Mouse (Mus musculus) MEL (cell line): Measurements from ENCODE around the gene Whamm.
A peak's percentile ranks its signal among the peaks of the same experiment; 100 is the strongest.

Experiments
- CTCF ChIP-seq, 3 experiments: IDR thresholded peaks in 2 of 3; conservative IDR thresholded peaks in 1 of 3; 2 replicates each; pipeline ENCODE4 v1.5.1; 2011 to 2012; ENCODE audit warnings: low read length in 3 of 3, low read depth in 2 of 3, mild to moderate bottlenecking in 2 of 3, improper control_type of control experiment in 1 of 3, inconsistent platforms in 1 of 3, mixed read lengths in 1 of 3, moderate library complexity in 1 of 3; ENCODE audit not compliant: control insufficient read depth in 1 of 3, insufficient read depth in 1 of 3, poor library complexity in 1 of 3, severe bottlenecking in 1 of 3
- E2F4 ChIP-seq: IDR thresholded peaks from 2 replicates; pipeline ENCODE4 v1.6.1; 2011; ENCODE audit warnings: low read depth, low read length, improper control_type of control experiment, borderline replicate concordance
- HCFC1 ChIP-seq: IDR thresholded peaks from 2 replicates; pipeline ENCODE4 v1.6.1; 2012; ENCODE audit warnings: low read depth, mild to moderate bottlenecking, inconsistent platforms, low read length, improper control_type of control experiment, moderate library complexity
- JUND ChIP-seq: IDR thresholded peaks from 2 replicates; pipeline ENCODE4 v1.6.1; 2011; ENCODE audit warnings: low read depth, mild to moderate bottlenecking, improper control_type of control experiment, low read length
- MAFK ChIP-seq: IDR thresholded peaks from 2 replicates; pipeline ENCODE4 v1.6.1; 2011; ENCODE audit warnings: low read depth, mild to moderate bottlenecking, low read length, improper control_type of control experiment, borderline replicate concordance
- NELFE ChIP-seq: IDR thresholded peaks from 2 replicates; pipeline ENCODE4 v1.6.1; 2011; ENCODE audit warnings: low read depth, low read length, improper control_type of control experiment
- POLR2A ChIP-seq, 2 experiments: IDR thresholded peaks; 2 replicates each; pipeline ENCODE4 v1.6.1; 2011 to 2012; ENCODE audit warnings: low read length in 2 of 2, mild to moderate bottlenecking in 2 of 2, control low read depth in 1 of 2, improper control_type of control experiment in 1 of 2, low read depth in 1 of 2, moderate library complexity in 1 of 2; ENCODE audit not compliant: control insufficient read depth in 1 of 2, insufficient read depth in 1 of 2, poor library complexity in 1 of 2
- TCF12 ChIP-seq: IDR thresholded peaks from 2 replicates; pipeline ENCODE4 v1.6.1; 2014; ENCODE audit warnings: low read depth, mild to moderate bottlenecking, inconsistent platforms, low read length, improper control_type of control experiment, moderate library complexity
- USF2 ChIP-seq, 2 experiments: IDR thresholded peaks; 2 replicates each; pipeline ENCODE4 v1.6.1; 2011 to 2012; ENCODE audit warnings: improper control_type of control experiment in 2 of 2, low read length in 2 of 2, borderline replicate concordance in 1 of 2, inconsistent platforms in 1 of 2, low read depth in 1 of 2, mild to moderate bottlenecking in 1 of 2; ENCODE audit not compliant: insufficient read depth in 1 of 2
- ZKSCAN1 ChIP-seq: IDR thresholded peaks from 2 replicates; pipeline ENCODE4 v1.6.1; 2012; ENCODE audit warnings: low read depth, mild to moderate bottlenecking, inconsistent platforms, low read length, improper control_type of control experiment, moderate library complexity

DNA sequence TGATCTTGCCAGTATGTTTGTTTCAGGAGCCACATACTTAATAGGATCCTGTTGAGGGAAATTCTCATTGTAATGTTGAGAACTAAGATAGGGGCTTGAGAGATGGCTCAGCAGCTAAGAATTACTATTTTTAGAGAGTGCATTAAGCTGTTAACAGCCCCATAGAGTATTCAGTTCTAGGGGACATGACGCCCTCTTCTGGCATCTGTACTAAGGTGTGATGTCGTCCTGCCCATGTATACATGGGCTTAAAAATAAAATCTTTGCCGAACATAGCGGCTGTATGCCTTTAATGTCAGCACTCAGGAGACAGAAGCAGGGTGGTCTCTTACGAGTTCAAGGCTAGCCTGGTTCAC lies 336 bp upstream of the Whamm start:
- TF ChIP-seq E2F4 (no peak), ZKSCAN1 (no peak), HCFC1 (no peak), POLR2A (IDR thresholded peaks at IDR 0.05; ENCODE audit: control insufficient read depth in 1 of 2, insufficient read depth in 1 of 2, low read depth in 1 of 2, low read length in 2 of 2, poor library complexity in 1 of 2) (no peak), CTCF (IDR thresholded peaks at IDR 0.05 in 2 of 3, conservative IDR thresholded peaks at IDR 0.05 in 1 of 3; ENCODE audit: control insufficient read depth in 1 of 3, insufficient read depth in 1 of 3, low read depth in 2 of 3, low read length in 3 of 3, poor library complexity in 1 of 3, severe bottlenecking in 1 of 3) (peak in 1 of 3 experiments; percentile 42; a peak in 2 of 6 replicates), JUND (no peak), USF2 (IDR thresholded peaks at IDR 0.05; ENCODE audit: borderline replicate concordance in 1 of 2, insufficient read depth in 1 of 2, low read depth in 1 of 2, low read length in 2 of 2) (no peak), NELFE (no peak), TCF12 (no peak), MAFK (no peak)
